Mouse (Mus musculus) myocyte (in vitro differentiated cells): ENCODE data around the gene Cyfip1. TPM values are rescaled to one million over a fixed set of nuclear protein-coding genes. Genes with fewer than 3 reads are reported as not detected.

ENCODE experiments used
- H3K27me3 ChIP-seq: one replicate; pipeline ENCODE4 v1.6.1; 2011; ENCODE audit not compliant: control insufficient read depth, insufficient read depth, insufficient read length
- H3K36me3 ChIP-seq: one replicate; pipeline ENCODE4 v1.6.1; 2011; ENCODE audit not compliant: control insufficient read depth, insufficient read depth
- H3K4me2 ChIP-seq: one replicate; pipeline ENCODE4 v1.6.1; 2011; ENCODE audit warnings: low read depth, control low read depth
- H3K4me3 ChIP-seq: one replicate; pipeline ENCODE4 v1.5.1; 2011; ENCODE audit warnings: mild to moderate bottlenecking, control low read depth, moderate library complexity
- H3K79me2 ChIP-seq: one replicate; pipeline ENCODE4 v1.6.1; 2011; ENCODE audit not compliant: control insufficient read depth, insufficient read depth
- H3ac ChIP-seq: one replicate; pipeline ENCODE4 v1.6.1; 2011; ENCODE audit not compliant: control insufficient read depth, insufficient read length
- CEBPB ChIP-seq: IDR thresholded peaks from 2 replicates; pipeline ENCODE4 v1.6.1; 2011; ENCODE audit warnings: mild to moderate bottlenecking, moderate library complexity; ENCODE audit not compliant: poor library complexity, insufficient read depth, severe bottlenecking
- E2F4 ChIP-seq: IDR thresholded peaks from one replicate; pipeline ENCODE4 v1.6.1; 2011; ENCODE audit warnings: mild to moderate bottlenecking, control low read depth, moderate library complexity; ENCODE audit not compliant: insufficient read depth
- MAX ChIP-seq: IDR thresholded peaks from one replicate; pipeline ENCODE4 v1.6.1; 2011; ENCODE audit warnings: low read depth, mild to moderate bottlenecking, control low read depth
- MYOD1 ChIP-seq, 3 experiments: IDR thresholded peaks; one replicate each; pipeline ENCODE4 v1.6.1; 2011; ENCODE audit warnings: control low read depth in 2 of 3, low read depth in 2 of 3, mild to moderate bottlenecking in 2 of 3, moderate library complexity in 1 of 3; ENCODE audit not compliant: insufficient read length in 2 of 3, control insufficient read depth in 1 of 3
- MYOG ChIP-seq, 3 experiments: IDR thresholded peaks; one replicate each; pipeline ENCODE4 v1.6.1; 2011; ENCODE audit warnings: control low read depth in 2 of 3, low read depth in 2 of 3, mild to moderate bottlenecking in 2 of 3; ENCODE audit not compliant: insufficient read length in 2 of 3, control insufficient read depth in 1 of 3, insufficient read depth in 1 of 3
- POLR2A ChIP-seq: IDR thresholded peaks from one replicate; pipeline ENCODE4 v1.6.1; 2011; ENCODE audit warnings: low read depth, mild to moderate bottlenecking, control low read depth, moderate library complexity; ENCODE audit not compliant: insufficient read length
- POLR2AphosphoS2 ChIP-seq: IDR thresholded peaks from one replicate; pipeline ENCODE4 v1.6.1; 2011; ENCODE audit warnings: low read depth, control low read depth; ENCODE audit not compliant: insufficient read length
- REST ChIP-seq: IDR thresholded peaks from one replicate; pipeline ENCODE4 v1.6.1; 2011; ENCODE audit warnings: mild to moderate bottlenecking, control low read depth, moderate library complexity; ENCODE audit not compliant: insufficient read depth, insufficient read length
- SRF ChIP-seq: IDR thresholded peaks from one replicate; pipeline ENCODE4 v1.6.1; 2011; ENCODE audit warnings: low read depth; ENCODE audit not compliant: control insufficient read depth, insufficient read length
- TCF12 ChIP-seq: IDR thresholded peaks from one replicate; pipeline ENCODE4 v1.6.1; 2011; ENCODE audit warnings: mild to moderate bottlenecking, control low read depth; ENCODE audit not compliant: poor library complexity, insufficient read depth, severe bottlenecking
- TCF3 ChIP-seq: IDR thresholded peaks from one replicate; pipeline ENCODE4 v1.6.1; 2011; ENCODE audit warnings: low read depth, control low read depth; ENCODE audit not compliant: insufficient read length
- USF1 ChIP-seq: IDR thresholded peaks from one replicate; pipeline ENCODE4 v1.6.1; 2011; ENCODE audit warnings: low read depth, mild to moderate bottlenecking, control low read depth, moderate library complexity
- polyA plus RNA-seq: library from polyadenylated mRNA; unstranded; fragments of >200 nt; fragmentation: generic; extraction: Trizol; gene quantifications from one replicate; pipeline ENCODE4 v1.2.1, GENCODE M21; 2012; ENCODE audit warnings: missing spikeins

Cyfip1 gene
- 53.0 TPM for polyA plus RNA-seq

GRCm38 (mm10) chr7:55841445-55841844 is at the start of gene Cyfip1:
Cyfip1 (plus strand) TSS chr7:55841745.
- Histone ChIP-seq H3K27me3 (no peaks in the 10 kb centered on the region), H3K36me3 (no peaks in the 10 kb centered on the region), H3K4me3 (peak within 1 kb of the TSS; percentile 71), H3ac (peak within 1 kb of the TSS; percentile 54), H3K79me2 (peaks cover 40% of the 10 kb centered on the region), H3K4me2 (peak within 1 kb of the TSS; percentile 81)
- TF ChIP-seq MYOG (IDR thresholded peaks at IDR 0.05; ENCODE audit: control insufficient read depth in 1 of 3, insufficient read depth in 1 of 3, insufficient read length in 2 of 3, low read depth in 2 of 3) (no peak), POLR2AphosphoS2 (no peak), E2F4 (no peak), TCF3 (no peak), CEBPB (no peak), POLR2A (no peak), SRF (no peak), MAX (no peak), REST (no peak), TCF12 (no peak)

GRCm38 (mm10) chr7:55792280-55792679 is 49.3 kb upstream of the Cyfip1 start:
- TF ChIP-seq TCF12 (no peak), TCF3 (no peak), MYOG (IDR thresholded peaks at IDR 0.05; ENCODE audit: control insufficient read depth in 1 of 3, insufficient read depth in 1 of 3, insufficient read length in 2 of 3, low read depth in 2 of 3) (no peak), E2F4 (no peak), USF1 (no peak), MAX (no peak), CEBPB (no peak), POLR2A (no peak), POLR2AphosphoS2 (no peak), MYOD1 (IDR thresholded peaks at IDR 0.05; ENCODE audit: control insufficient read depth in 1 of 3, insufficient read length in 2 of 3, low read depth in 2 of 3) (no peak), SRF (no peak), REST (no peak)
- H3K4me2 ChIP-seq, result no peak overlapping the region
- H3K79me2 ChIP-seq, result peaks cover 15% of the 10 kb centered on the region
- H3K4me3 ChIP-seq, result no peak overlapping the region
- H3K36me3 ChIP-seq, result peaks cover 8% of the 10 kb centered on the region
- H3K27me3 ChIP-seq, result no peaks in the 10 kb centered on the region
- no peak overlapping the region for H3ac ChIP-seq

- peak overlapping the region; percentile 33 for H3ac ChIP-seq
These were observed 48.2 kb upstream of the Cyfip1 start for GRCm38 (mm10) chr7:55793236-55793951.

GRCm38 (mm10) chr7:55793952-55794603 is 47.5 kb upstream of the Cyfip1 start, which contains the start of gene Tubgcp5:
Tubgcp5 (plus strand) TSS chr7:55794154.
- H3K79me2 ChIP-seq, result peaks cover 15% of the 10 kb centered on the region
- H3K36me3 ChIP-seq, result peaks cover 15% of the 10 kb centered on the region
- peak within 1 kb of the TSS; percentile 65 for H3K4me3 ChIP-seq
- no peaks in the 10 kb centered on the region for H3K27me3 ChIP-seq
- peak within 1 kb of the TSS; percentile 33 for H3ac ChIP-seq
- H3K4me2 ChIP-seq, result peak within 1 kb of the TSS; percentile 76
- TF ChIP-seq POLR2A (peak; percentile 98), SRF (no peak), POLR2AphosphoS2 (peak; percentile 92)

More at GRCm38 (mm10) chr7:55793236-55793951, 48.2 kb upstream of the Cyfip1 start:
- H3K36me3 ChIP-seq, result peaks cover 8% of the 10 kb centered on the region
- H3K4me2 ChIP-seq, result peak overlapping the region; percentile 76
- H3K27me3 ChIP-seq, result no peaks in the 10 kb centered on the region
- peaks cover 15% of the 10 kb centered on the region for H3K79me2 ChIP-seq
- TF ChIP-seq SRF, result no peak
- TF ChIP-seq TCF12, result no peak
- TF ChIP-seq MAX, result no peak
- TF ChIP-seq POLR2A, result no peak
- no peak for TF ChIP-seq E2F4
- no peak for TF ChIP-seq MYOG (IDR thresholded peaks at IDR 0.05; ENCODE audit: control insufficient read depth in 1 of 3, insufficient read depth in 1 of 3, insufficient read length in 2 of 3, low read depth in 2 of 3)
- no peak for TF ChIP-seq USF1
- no peak for TF ChIP-seq POLR2AphosphoS2
- no peak for TF ChIP-seq REST
- TF ChIP-seq MYOD1 (IDR thresholded peaks at IDR 0.05; ENCODE audit: control insufficient read depth in 1 of 3, insufficient read length in 2 of 3, low read depth in 2 of 3), result no peak
- no peak for TF ChIP-seq TCF3
- TF ChIP-seq CEBPB, result no peak
- H3K4me3 ChIP-seq, result peak overlapping the region; percentile 65
